Mouse (Mus musculus): ENCODE data around the gene Prkcb. TPM values are rescaled to one million over a fixed set of nuclear protein-coding genes. Genes with fewer than 3 reads are reported as not detected.
A peak's percentile ranks its signal among the peaks of the same experiment; 100 is the strongest.

Prkcb gene
- polyA plus RNA-seq, 1 experiment: 0.83 TPM

DNA sequence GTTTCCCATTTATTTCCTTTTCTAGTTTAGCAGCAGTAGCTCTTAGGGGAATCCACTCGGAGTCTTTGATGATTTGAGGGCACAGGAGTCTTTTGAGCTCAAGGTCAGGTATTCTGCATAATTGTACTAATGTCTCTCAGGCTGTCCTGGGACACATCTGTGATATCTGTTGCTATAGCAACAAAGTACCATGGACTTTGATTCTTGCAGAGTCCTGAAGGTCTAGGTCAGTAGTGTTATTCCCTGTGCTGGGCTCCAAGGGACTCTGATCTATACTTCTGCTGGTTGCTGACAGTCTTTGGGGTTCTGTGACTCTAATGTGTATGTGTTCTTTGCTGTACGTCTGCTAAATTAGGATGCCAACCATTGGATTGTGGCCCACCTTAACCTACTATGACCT lies 171.5 kb downstream of the Prkcb start:
- Histone ChIP-seq H3K36me3 (replicated peaks; ENCODE audit: low read length) (no peaks in the 10 kb centered on the region), H3K9me3 (no peaks in the 10 kb centered on the region), H3K27me3 (replicated peaks) (peaks cover 10% of the 10 kb centered on the region), H3K4me3 (replicated peaks) (no peak overlapping the region), H3K4me1 (peaks cover 9% of the 10 kb centered on the region)
- no peak for TF ChIP-seq GATA1 (IDR thresholded peaks at IDR 0.05; ENCODE audit: borderline replicate concordance, low read length)
- TF ChIP-seq FLI1 (IDR thresholded peaks at IDR 0.05; ENCODE audit: low read length): no peak

- H3K36me3 ChIP-seq (replicated peaks; ENCODE audit: low read length): no peaks in the 10 kb centered on the region
- H3K9me3 ChIP-seq: no peaks in the 10 kb centered on the region
- peak overlapping the region; percentile 78 for H3K4me3 ChIP-seq (replicated peaks)
- H3K27me3 ChIP-seq (replicated peaks): peaks cover 5% of the 10 kb centered on the region
- peaks cover 27% of the 10 kb centered on the region for H3K4me1 ChIP-seq
- no peak for TF ChIP-seq FLI1 (IDR thresholded peaks at IDR 0.05; ENCODE audit: low read length)
- no peak for TF ChIP-seq GATA1 (IDR thresholded peaks at IDR 0.05; ENCODE audit: borderline replicate concordance, low read length)
Observed at GRCm38 (mm10) chr7:122465823-122466549, 177.4 kb downstream of the Prkcb start.

DNA sequence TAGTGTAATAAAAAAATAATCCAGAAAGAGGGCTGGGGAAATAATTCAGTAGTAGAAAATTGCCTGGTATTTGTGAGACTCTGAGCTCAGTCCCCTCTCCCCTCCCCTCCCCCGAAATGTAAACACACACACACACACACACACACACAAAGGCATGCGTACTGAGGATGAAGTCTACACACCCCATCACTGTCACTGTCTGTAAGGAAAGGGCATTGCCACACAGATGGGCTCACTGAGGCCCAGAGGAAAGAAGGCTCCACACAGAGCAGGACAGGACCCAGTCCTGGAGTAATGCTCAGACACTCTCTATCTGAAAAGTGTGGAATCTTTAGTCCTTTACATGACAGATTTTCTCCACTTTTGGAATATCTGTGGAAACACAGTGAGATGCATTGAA lies 178.2 kb downstream of the Prkcb start:
- no peaks in the 10 kb centered on the region for H3K9me3 ChIP-seq
- peaks cover 9% of the 10 kb centered on the region for H3K27me3 ChIP-seq (replicated peaks)
- H3K36me3 ChIP-seq (replicated peaks; ENCODE audit: low read length): no peaks in the 10 kb centered on the region
- TF ChIP-seq GATA1 (IDR thresholded peaks at IDR 0.05; ENCODE audit: borderline replicate concordance, low read length) (no peak), FLI1 (IDR thresholded peaks at IDR 0.05; ENCODE audit: low read length) (no peak)
- H3K4me1 ChIP-seq: peaks cover 27% of the 10 kb centered on the region
- H3K4me3 ChIP-seq (replicated peaks): no peak overlapping the region

DNA sequence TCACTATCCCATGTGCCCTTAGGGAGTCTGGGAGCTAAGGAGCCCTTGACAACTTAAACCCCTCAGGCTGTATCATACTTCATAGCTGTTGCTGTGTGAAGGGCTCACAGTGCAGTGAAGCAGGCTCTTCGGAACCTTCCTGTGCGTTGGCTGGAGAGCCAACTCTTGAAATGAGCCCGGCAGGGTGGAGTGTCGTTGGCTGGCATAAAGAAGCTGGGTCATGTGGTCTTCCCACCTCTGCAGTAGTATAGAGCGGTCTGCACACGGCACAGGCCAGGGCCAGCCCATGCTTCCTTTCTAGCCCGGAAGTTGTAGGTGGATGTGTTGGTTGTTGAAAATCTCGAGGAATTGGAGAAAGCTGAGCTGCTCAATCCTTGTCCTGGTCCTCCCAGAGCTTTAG lies 179.3 kb downstream of the Prkcb start:
- H3K36me3 ChIP-seq (replicated peaks; ENCODE audit: low read length): no peaks in the 10 kb centered on the region
- no peak for TF ChIP-seq FLI1 (IDR thresholded peaks at IDR 0.05; ENCODE audit: low read length)
- TF ChIP-seq GATA1 (IDR thresholded peaks at IDR 0.05; ENCODE audit: borderline replicate concordance, low read length): no peak
- H3K9me3 ChIP-seq: no peaks in the 10 kb centered on the region
- peaks cover 15% of the 10 kb centered on the region for H3K27me3 ChIP-seq (replicated peaks)
- peaks cover 27% of the 10 kb centered on the region for H3K4me1 ChIP-seq
- no peak overlapping the region for H3K4me3 ChIP-seq (replicated peaks)

- Histone ChIP-seq H3K4me1 (peaks cover 16% of the 10 kb centered on the region), H3K27me3 (replicated peaks) (peaks cover 18% of the 10 kb centered on the region), H3K36me3 (replicated peaks; ENCODE audit: low read length) (no peaks in the 10 kb centered on the region), H3K4me3 (replicated peaks) (no peak overlapping the region), H3K9me3 (peaks cover 7% of the 10 kb centered on the region)
- no peak for TF ChIP-seq GATA1 (IDR thresholded peaks at IDR 0.05; ENCODE audit: borderline replicate concordance, low read length)
- TF ChIP-seq FLI1 (IDR thresholded peaks at IDR 0.05; ENCODE audit: low read length): no peak
Observed at GRCm38 (mm10) chr7:122470370-122471280, 182.1 kb downstream of the Prkcb start.

- Histone ChIP-seq H3K4me3 (replicated peaks) (no peak overlapping the region), H3K9me3 (peaks cover 10% of the 10 kb centered on the region), H3K36me3 (replicated peaks; ENCODE audit: low read length) (no peaks in the 10 kb centered on the region), H3K4me1 (peaks cover under 1% of the 10 kb centered on the region; the same call in 1 of the 2 replicates), H3K27me3 (replicated peaks) (peaks cover 18% of the 10 kb centered on the region)
- TF ChIP-seq FLI1 (IDR thresholded peaks at IDR 0.05; ENCODE audit: low read length) (no peak), GATA1 (IDR thresholded peaks at IDR 0.05; ENCODE audit: borderline replicate concordance, low read length) (no peak)
Observed at GRCm38 (mm10) chr7:122472223-122472622, 183.7 kb downstream of the Prkcb start.

GRCm38 (mm10) chr7:122475038-122475437 lies 186.5 kb downstream of the Prkcb start:
- TF ChIP-seq GATA1 (IDR thresholded peaks at IDR 0.05; ENCODE audit: borderline replicate concordance, low read length) (no peak), FLI1 (IDR thresholded peaks at IDR 0.05; ENCODE audit: low read length) (no peak)
- peaks cover 22% of the 10 kb centered on the region for H3K9me3 ChIP-seq
- H3K27me3 ChIP-seq (replicated peaks): peaks cover 15% of the 10 kb centered on the region
- H3K4me1 ChIP-seq: peaks cover 15% of the 10 kb centered on the region
- H3K4me3 ChIP-seq (replicated peaks): no peak overlapping the region
- H3K36me3 ChIP-seq (replicated peaks; ENCODE audit: low read length): no peaks in the 10 kb centered on the region

DNA sequence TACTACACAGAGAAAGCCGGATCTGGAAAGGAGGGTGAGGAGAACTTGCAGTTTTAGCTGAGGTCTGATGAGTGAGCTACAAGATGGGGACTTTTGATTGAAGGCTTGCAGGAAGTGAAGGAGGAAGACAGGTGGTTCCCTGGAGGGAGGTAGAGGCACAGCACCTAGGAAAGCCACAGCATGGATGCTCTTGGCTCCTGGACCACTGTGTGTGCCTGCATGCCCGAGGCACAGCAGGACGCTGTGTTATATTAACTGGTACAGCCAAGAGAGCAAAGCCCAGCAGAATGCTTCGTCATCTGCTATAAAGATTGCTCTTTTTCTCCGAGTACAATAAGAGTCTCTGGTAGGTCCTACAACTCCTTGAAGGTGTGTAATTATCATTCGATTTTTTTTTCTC lies 188.1 kb downstream of the Prkcb start:
- TF ChIP-seq GATA1 (IDR thresholded peaks at IDR 0.05; ENCODE audit: borderline replicate concordance, low read length): no peak
- TF ChIP-seq FLI1 (IDR thresholded peaks at IDR 0.05; ENCODE audit: low read length): no peak
- Histone ChIP-seq H3K27me3 (replicated peaks) (peaks cover 16% of the 10 kb centered on the region), H3K4me3 (replicated peaks) (no peak overlapping the region), H3K9me3 (peaks cover 22% of the 10 kb centered on the region), H3K36me3 (replicated peaks; ENCODE audit: low read length) (no peaks in the 10 kb centered on the region), H3K4me1 (peaks cover 15% of the 10 kb centered on the region)

GRCm38 (mm10) chr7:122477118-122477517 lies 188.6 kb downstream of the Prkcb start:
- H3K36me3 ChIP-seq (replicated peaks; ENCODE audit: low read length): no peaks in the 10 kb centered on the region
- H3K27me3 ChIP-seq (replicated peaks): peaks cover 15% of the 10 kb centered on the region
- H3K9me3 ChIP-seq: peaks cover 22% of the 10 kb centered on the region
- no peak for TF ChIP-seq GATA1 (IDR thresholded peaks at IDR 0.05; ENCODE audit: borderline replicate concordance, low read length)
- TF ChIP-seq FLI1 (IDR thresholded peaks at IDR 0.05; ENCODE audit: low read length): no peak
- peaks cover 15% of the 10 kb centered on the region for H3K4me1 ChIP-seq
- no peak overlapping the region for H3K4me3 ChIP-seq (replicated peaks)

All from megakaryocyte, embryonic 14.5 days (primary cell).